Comparison of ENCODE assay signal across 8 mouse cellular contexts in the genomic region with DNA sequence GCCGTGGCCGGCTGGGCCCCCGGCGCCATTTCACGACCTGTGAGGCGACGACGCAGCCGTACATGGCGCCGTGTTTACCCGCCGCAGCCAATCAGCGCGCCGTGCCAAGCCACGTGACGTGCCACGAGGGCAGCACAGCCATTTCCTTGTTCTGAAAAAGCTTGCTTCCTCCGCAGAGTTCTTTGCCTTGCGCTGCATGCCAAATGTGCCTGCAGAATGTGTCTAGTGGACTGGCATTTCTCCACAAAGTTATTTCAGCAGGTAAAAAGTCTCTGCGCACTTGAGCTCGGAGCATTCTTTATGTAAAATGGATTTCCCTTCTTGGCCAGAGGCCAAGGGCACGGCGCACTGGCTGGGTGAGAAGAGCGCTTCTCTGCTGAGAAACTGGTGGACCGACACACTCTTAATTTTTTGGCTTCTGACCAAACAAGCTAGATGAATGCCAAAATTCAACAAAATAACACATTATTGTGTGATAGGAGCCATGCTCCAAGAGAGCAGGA.
DNase-seq lines count a peak whose midpoint lies in the region; ATAC-seq and TF ChIP-seq lines count a peak whose summit lies in the region.

No protein-coding gene starts in this region.

- H3K36me3 ChIP-seq in G1E (replicated peaks) = peaks cover 8% of the 10 kb centered on the region
- no peaks in the 10 kb centered on the region for H3K36me3 ChIP-seq in forebrain, embryonic 15.5 days
- H3K36me3 ChIP-seq in heart, embryonic 16.5 days (ENCODE audit: control insufficient read depth, insufficient read depth) = no peaks in the 10 kb centered on the region
- no peaks in the 10 kb centered on the region for H3K36me3 ChIP-seq in liver, embryonic 15.5 days (replicated peaks)

- ATAC-seq in G1E (ENCODE audit: extremely low read depth, insufficient number of reproducible peaks, low FRiP score, poor library complexity, severe bottlenecking) = no peak
- peak; percentile 92 for ATAC-seq in forebrain, embryonic 15.5 days (replicated peaks)
- peak; percentile 87 for ATAC-seq in heart, embryonic 16.5 days (replicated peaks; ENCODE audit: extremely low read depth, insufficient read depth, low FRiP score)
- no peak for ATAC-seq in liver, embryonic 15.5 days (ENCODE audit: insufficient read depth)
- ATAC-seq in monocyte, adult 5-6 weeks (replicated peaks; ENCODE audit: insufficient number of reproducible peaks, low FRiP score, low TSS enrichment, poor library complexity, severe bottlenecking) = no peak

- H3K4me3 ChIP-seq in G1E (ENCODE audit: low read depth, low read length) = no peak overlapping the region; the same call in 1 of the 2 replicates
- peak overlapping the region; percentile 38 for H3K4me3 ChIP-seq in forebrain, embryonic 15.5 days
- H3K4me3 ChIP-seq in heart, embryonic 16.5 days (ENCODE audit: low read length) = peak overlapping the region; percentile 43
- H3K4me3 ChIP-seq in liver, embryonic 15.5 days (replicated peaks) = no peak overlapping the region

- 29% methylated on average over 27 of the region's 27 CpGs for WGBS in forebrain, embryonic 15.5 days
- 30% methylated on average over 27 of the region's 27 CpGs for WGBS in heart, embryonic 16.5 days
- 80% methylated on average over 27 of the region's 27 CpGs for WGBS in liver, embryonic 15.5 days (ENCODE audit: insufficient replicate concordance)

- H3K9me3 ChIP-seq in G1E (replicated peaks) = peaks cover 23% of the 10 kb centered on the region
- H3K9me3 ChIP-seq in forebrain, embryonic 15.5 days = no peaks in the 10 kb centered on the region
- no peaks in the 10 kb centered on the region for H3K9me3 ChIP-seq in heart, embryonic 16.5 days (replicated peaks; ENCODE audit: control insufficient read depth, low read length)
- no peaks in the 10 kb centered on the region for H3K9me3 ChIP-seq in liver, embryonic 15.5 days (replicated peaks)

- H3K27me3 ChIP-seq in G1E (ENCODE audit: insufficient read depth, low read length) = no peaks in the 10 kb centered on the region
- H3K27me3 ChIP-seq in forebrain, embryonic 15.5 days = no peaks in the 10 kb centered on the region
- H3K27me3 ChIP-seq in heart, embryonic 16.5 days (ENCODE audit: control insufficient read depth, insufficient read depth, low read length) = no peaks in the 10 kb centered on the region
- H3K27me3 ChIP-seq in liver, embryonic 15.5 days = no peaks in the 10 kb centered on the region

- H3K27ac ChIP-seq in forebrain, embryonic 15.5 days (replicated peaks) = peak overlapping the region; percentile 89
- H3K27ac ChIP-seq in heart, embryonic 16.5 days (ENCODE audit: low read length) = peak overlapping the region; percentile 97
- peak overlapping the region; percentile 74 for H3K27ac ChIP-seq in liver, embryonic 15.5 days (replicated peaks)

- H3K4me2 ChIP-seq in forebrain, embryonic 15.5 days (replicated peaks) = peak overlapping the region; percentile 45
- H3K4me2 ChIP-seq in heart, embryonic 16.5 days (ENCODE audit: low read depth, low read length) = peak overlapping the region; percentile 62
- H3K4me2 ChIP-seq in liver, embryonic 15.5 days = peak overlapping the region; percentile 41; the same call in 1 of the 2 replicates

- TF ChIP-seq CTCF in G1E (IDR thresholded peaks at IDR 0.05; ENCODE audit: low read depth, low read length) = no peak
- TF ChIP-seq CTCF in brain, embryonic 14.5 days (IDR thresholded peaks at IDR 0.05; ENCODE audit: borderline replicate concordance, extremely low read depth, insufficient read depth, insufficient read length) = no peak

- TF ChIP-seq POLR2A in brain, embryonic 14.5 days (IDR thresholded peaks at IDR 0.05; ENCODE audit: borderline replicate concordance, extremely low read depth, insufficient read depth, insufficient read length, poor library complexity, severe bottlenecking) = no peak

- peak; percentile 1 for DNase-seq in G1E (ENCODE audit: low spot score)
- DNase-seq in brain, embryonic 14.5 days (ENCODE audit: low read depth) = peak; percentile 96
- DNase-seq in layer of hippocampus, adult 11-12 months (ENCODE audit: low spot score) = peak; percentile 96
- DNase-seq in retina, postnatal 7 days (ENCODE audit: low read depth, low spot score) = peak; percentile 24

- H3K4me1 ChIP-seq in G1E (ENCODE audit: insufficient read depth, low read depth, low read length) = no peaks in the 10 kb centered on the region
- peaks cover 71% of the 10 kb centered on the region for H3K4me1 ChIP-seq in forebrain, embryonic 15.5 days
- peaks cover 47% of the 10 kb centered on the region for H3K4me1 ChIP-seq in heart, embryonic 16.5 days (ENCODE audit: control insufficient read depth, insufficient read depth, low read length)
- peaks cover 8% of the 10 kb centered on the region; the same call in 1 of the 2 replicates for H3K4me1 ChIP-seq in liver, embryonic 15.5 days (replicated peaks)

- 0 out of 2 replicates have a peak overlapping the region, but pooled peaks have one; percentile 11 for H3K9ac ChIP-seq in forebrain, embryonic 15.5 days (replicated peaks)
- H3K9ac ChIP-seq in heart, embryonic 16.5 days (ENCODE audit: low read length) = peak overlapping the region; percentile 58
- H3K9ac ChIP-seq in liver, embryonic 15.5 days = no peak overlapping the region

Comparison
In these comparisons a context has a peak if more than half of its experiments do, and no peak if none do; other contexts are left out.
1. ATAC-seq: peak in forebrain, embryonic 15.5 days (single experiment) and heart, embryonic 16.5 days (single experiment); none in G1E (single experiment), liver, embryonic 15.5 days (single experiment) and monocyte, adult 5-6 weeks (single experiment).
2. DNase-seq: peak in every context shown above with its lines; median percentile 96 in brain, embryonic 14.5 days; 96 in layer of hippocampus, adult 11-12 months; 24 in retina, postnatal 7 days; 1 in G1E.
3. H3K4me3 ChIP-seq: peak in forebrain, embryonic 15.5 days (single experiment) and heart, embryonic 16.5 days (single experiment); none in G1E (single experiment) and liver, embryonic 15.5 days (single experiment).
4. Peak in every context shown above with its lines, with median percentiles within 50 percentile points of each other: H3K27ac ChIP-seq and H3K4me2 ChIP-seq.